Mouse (Mus musculus): ENCODE results near the gene Gm21974.
"Not testable (repeated sequence)": the region's sequence is repeated elsewhere in the genome, so short reads cannot be mapped to it uniquely, and the experiment has no call there.

Gene Gm21974

DNA sequence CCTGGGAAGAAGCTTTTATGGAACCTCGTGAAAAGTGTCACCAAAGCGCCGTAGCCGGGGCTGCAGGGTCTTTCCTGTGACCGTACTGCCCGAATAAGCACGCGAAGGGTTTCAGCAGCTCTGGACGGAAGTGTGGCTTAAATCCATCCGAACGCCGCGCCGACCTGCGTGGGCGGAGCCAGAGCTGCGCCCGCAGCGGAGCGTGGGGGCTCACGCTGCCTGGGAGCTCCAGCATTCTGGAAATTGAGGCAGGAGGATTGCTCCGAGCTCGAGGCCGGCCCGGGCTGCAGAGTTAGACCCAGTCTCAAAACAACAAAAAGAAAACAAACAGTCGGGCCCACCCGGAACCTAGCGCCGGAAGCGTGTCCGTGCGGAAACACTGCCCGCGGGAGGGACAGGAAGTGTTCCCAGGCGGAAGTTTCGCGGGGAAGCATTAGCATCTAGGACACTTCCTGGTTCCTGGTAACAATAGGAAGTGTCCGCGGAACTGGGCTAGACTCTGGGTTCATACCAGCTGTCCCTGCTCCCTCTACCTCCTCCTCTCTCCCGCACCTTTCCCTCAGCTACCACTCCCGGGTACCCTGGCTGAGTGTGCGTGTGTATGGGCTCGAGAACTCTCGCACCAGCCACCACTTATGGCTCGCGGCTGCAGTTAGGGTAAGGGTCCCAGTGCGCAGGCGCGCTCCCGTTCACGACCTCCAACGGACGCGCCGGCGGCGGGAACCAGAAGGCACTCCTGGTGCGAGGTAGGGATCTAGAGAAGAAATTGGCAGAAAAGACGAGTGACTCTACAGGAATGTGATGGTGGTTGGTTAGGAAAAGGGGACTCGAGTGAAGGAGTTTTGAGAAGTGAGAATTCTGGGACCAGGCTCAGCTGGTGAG, 18.5 kb downstream of the Gm21974 start, which contains the start of gene Zfp668:
TSS of gene Zfp668 (minus strand) at position 362 of the 882 bp plus-strand sequence.
- peak; percentile 92 for DNase-seq (ENCODE audit: low read depth, low spot score)

DNA sequence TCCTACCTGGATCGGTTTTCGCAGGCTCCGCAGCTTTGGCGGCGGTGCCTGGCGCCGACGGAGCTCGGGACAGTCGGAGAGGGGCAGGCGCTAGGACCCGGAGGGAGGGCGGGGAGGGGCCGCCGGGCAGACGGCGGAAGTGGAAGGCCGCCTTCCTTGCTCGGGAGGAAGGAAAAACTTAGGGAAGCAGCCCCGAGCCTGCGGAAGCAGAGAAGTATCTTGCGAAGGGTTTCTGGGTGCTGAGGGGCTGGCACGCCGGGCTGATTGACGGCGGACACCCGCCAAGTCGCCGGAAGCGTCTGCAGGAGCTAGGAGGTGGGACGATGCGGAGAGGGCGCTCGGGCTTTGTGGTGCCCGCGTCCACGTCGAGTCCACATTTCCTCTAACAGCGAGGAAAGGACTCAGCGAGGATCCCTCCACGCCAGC, 19.2 kb downstream of the Gm21974 start, which contains the start of gene Zfp646:
TSS of gene Zfp646 (plus strand) at position 181 of the 426 bp plus-strand sequence.
- DNase-seq (ENCODE audit: low read depth, low spot score) = peak; percentile 69

DNA sequence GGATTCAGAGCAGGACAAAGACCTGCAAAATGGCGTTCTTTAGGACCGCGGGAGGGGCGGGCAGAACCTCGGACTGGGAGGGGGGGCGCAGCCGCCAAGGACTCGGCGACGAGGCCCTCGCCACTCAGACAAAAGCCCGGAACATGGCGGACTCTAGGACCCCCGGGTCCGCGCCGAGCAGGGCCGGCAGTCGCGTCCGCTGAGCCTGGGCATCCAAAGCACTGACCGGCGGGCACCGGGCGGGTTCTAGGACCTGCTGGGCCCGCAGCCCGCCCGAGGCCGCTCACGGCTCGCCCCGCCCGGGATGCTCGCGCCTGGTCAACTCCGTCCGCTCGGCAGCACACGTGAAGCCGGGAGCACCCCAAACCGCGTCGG, 19.6 kb downstream of the Gm21974 start:
- peak; percentile 64 for DNase-seq (ENCODE audit: low read depth, low spot score)

DNA sequence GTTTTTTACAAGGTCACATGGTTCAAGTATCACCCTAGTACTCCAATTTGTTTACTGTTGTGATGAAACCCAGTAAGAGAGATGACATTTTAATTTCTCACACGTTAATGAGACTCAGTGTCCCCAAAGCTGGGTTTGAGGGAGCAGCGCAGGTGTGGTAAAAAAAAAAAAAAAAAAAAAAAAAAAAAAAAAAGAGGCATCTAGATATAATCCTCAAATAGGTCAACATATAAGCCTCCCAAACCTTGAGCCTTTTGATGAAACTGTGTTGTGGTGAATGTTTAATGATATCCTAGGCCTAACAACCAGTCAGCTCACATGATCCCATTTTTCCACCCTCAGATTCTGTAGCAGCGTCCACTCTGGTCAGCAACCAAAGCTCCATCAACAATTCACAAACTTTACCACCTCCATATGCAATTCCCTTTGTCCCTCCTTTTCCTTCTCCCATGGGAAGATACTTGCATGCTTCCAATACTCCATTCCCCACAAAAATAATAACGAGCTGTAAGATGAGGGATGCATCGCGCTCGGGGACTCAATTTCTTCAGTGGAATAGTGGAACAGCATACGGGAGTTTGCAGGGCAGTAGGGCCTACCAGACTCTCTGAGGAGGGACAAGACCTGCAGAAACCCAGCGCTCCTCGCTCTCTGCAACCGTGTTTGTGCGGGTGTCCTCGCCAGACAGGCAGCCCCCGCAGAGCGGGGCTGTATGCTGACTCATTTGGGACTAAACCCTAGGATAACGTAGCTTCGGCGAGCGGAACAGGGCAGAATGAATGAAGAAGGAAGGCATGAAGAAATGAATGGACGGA, 20.2 kb downstream of the Gm21974 start:
- no peak for DNase-seq (ENCODE audit: low read depth, low spot score)

DNA sequence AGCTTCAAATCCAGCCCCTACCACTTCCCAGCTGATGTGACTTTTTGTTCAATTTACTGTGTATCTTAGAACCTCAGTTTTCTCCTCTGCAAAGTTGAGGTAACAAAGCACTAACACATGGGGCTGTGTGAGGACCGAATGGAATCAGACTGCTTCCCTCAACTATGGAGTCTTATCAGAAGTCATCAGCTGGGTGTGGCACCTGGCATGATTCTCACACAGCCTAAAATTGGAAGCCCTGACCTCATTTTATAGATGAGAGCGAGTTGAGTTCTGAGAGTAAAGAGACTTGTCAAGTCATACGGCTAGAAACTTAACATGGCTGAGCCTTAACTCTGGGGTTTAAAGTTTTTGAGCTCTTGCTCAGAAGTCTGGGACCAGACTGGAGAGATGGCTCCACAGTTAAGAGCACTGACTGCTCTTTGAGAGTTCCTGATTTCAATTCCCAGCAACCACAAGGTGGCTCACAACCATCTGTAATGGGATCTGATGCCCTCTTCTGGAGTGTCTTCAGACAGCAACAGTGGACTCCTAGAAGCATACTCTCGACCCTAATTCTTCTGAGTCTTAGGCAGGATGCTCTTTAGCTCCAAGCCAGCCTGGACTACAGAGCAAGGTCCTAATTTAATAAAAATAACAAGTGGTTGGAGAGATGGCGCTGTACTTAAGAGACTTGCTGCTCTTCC, 25.0 kb downstream of the Gm21974 start:
- DNase-seq (ENCODE audit: low read depth, low spot score) = no peak

DNA sequence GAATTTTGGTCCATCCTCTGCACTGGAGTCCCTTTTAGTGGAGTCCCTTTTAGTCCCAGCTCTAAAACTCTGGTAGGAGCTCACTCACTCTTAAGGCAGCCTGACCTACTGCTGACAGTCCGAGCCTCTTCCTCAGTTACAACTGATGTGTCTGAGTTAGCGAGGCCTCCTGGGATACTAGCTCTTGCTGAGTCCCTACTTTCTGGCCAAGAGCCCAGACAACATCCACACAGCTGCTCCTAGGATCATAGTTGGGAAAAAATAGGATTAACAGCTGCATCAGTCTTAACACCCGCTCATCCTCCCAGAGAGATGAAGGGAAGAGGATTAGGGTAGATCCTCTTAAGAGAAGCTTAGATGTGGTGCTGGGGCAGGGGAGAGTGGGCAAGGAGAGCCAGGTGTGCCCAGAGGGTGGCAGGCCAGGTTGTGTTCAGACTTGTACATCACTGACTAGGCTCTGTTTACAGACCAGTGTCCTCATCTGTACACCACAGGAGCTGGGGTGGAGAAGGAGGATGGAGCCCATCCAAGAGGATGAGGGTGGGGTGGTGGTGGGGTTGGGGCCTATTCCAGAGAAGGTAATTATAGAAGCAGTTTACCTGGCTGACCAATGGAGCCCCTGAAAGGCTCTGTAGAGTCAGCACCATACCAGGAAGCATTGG, 26.0 kb downstream of the Gm21974 start:
- peak; percentile 77 for DNase-seq (ENCODE audit: low read depth, low spot score)

DNA sequence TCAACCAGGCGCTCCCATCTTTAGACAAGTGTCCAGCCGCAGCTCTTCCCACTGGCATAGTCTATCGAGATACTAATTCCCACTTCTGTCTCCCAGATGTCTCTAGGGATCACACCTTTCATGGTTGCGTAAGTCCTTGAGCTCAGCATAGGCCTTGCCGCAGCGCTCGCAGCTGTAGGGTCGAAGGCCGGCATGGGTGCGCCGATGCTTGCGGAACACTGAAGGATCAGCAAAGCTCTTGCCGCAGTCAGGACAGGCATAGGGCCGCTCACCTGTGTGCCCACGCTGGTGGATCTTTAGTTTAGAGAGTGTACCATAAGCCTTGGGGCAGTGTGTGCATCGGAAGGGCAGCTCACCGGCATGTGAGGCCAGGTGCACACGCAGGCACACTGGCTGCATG, 27.6 kb downstream of the Gm21974 start:
- no peak for DNase-seq (ENCODE audit: low read depth, low spot score)

DNA sequence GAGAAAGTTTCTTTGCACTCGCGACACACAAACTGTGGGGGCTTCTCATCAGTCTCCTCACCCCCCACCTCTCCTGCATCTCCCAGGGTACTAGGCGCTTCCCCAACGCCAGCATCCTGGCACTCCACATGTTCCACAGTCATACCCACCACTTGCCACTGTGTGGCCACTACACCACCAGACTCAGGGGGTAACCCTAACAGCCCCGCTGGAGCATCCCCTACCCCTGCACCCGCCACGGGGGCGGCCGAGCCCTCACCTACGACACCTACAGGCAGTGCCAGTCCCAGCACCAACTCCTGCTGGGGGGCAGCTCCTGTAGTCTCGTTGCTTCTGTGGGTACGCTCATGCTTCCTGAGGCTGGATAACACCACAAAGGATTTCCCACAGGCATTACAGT, 28.8 kb downstream of the Gm21974 start:
- DNase-seq (ENCODE audit: low read depth, low spot score) = no peak

DNA sequence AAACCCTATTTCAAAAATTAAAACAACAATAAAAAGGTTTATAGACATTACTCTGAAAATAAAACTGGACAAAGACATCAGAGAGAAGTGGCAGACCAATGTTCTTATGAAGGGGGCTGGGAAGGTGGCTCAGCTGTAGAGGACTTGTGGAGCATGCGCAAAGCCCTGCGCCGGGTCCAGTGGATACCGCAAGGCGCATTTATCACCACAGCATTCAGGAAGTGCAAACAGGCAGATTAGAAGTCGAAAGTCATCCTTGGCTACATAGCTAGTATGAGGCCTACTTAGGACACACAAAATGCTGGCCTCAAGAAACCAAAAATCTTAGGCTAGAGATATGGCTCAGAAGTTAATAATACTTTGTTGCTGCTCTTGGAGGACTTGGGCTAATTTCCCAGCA, 37.0 kb downstream of the Gm21974 start:
- no peak for DNase-seq (ENCODE audit: low read depth, low spot score)

DNA sequence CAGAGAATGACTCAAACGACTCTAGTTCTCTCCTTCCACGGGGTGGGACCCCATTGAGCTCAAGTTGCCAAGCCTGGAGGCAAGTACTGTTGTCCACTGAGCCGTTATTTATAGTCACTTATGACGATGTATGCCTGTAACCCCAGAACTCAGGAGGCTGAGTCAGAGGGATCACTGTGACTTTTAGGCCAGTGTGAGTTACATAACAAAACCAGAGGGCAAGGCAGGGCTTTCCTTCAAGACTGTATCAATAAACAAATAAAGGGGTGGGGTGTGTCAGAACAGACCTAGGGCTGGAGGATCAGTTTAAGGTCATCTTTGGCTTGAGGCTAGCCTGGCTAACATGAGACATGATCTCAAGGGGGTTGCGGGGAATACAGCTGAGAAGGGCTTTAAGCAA, 44.3 kb downstream of the Gm21974 start:
- no peak for DNase-seq (ENCODE audit: low read depth, low spot score)

DNA sequence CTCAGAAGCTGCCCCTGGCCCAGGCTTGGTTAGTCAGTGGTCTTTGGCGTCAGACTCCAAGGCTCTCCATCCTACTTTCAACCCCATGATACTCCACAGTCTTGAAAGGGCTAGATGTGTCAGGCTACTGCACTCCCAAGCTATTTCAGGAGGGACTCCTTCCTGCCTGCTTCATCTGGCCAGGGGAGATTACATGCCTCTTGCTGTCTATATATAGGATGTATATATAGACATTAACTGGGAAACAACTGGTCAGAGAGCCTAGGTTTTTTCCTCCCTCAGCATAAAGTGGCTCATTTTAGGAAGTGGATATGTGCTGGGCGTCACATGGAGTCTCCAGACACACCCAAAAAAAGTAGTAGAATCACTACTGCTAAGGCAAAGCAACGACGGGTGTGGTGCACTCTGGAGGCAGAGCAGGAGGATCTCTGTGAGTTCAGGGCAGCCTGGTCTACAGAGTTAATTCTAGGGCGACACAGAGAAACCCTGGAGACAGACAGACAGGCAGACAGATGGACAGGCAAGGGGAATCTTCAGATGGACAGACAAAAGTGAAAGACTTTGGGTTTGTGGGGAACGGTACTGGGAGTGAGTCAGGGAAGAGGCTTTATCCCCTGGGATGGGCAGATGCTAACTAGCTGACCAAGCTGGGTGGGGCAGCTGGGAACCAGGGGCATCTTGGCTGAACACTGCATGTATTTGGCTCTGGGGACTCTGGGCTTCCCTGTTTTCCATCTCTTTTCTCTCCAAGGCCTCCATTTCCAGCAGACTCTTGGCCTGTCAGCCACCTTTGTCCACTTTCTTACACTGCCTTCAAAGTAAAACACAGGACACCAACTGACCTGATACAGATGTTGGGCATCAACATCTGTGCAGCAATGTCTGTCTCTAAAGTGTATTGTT, 45.0 kb downstream of the Gm21974 start:
- DNase-seq (ENCODE audit: low read depth, low spot score) = no peak

DNA sequence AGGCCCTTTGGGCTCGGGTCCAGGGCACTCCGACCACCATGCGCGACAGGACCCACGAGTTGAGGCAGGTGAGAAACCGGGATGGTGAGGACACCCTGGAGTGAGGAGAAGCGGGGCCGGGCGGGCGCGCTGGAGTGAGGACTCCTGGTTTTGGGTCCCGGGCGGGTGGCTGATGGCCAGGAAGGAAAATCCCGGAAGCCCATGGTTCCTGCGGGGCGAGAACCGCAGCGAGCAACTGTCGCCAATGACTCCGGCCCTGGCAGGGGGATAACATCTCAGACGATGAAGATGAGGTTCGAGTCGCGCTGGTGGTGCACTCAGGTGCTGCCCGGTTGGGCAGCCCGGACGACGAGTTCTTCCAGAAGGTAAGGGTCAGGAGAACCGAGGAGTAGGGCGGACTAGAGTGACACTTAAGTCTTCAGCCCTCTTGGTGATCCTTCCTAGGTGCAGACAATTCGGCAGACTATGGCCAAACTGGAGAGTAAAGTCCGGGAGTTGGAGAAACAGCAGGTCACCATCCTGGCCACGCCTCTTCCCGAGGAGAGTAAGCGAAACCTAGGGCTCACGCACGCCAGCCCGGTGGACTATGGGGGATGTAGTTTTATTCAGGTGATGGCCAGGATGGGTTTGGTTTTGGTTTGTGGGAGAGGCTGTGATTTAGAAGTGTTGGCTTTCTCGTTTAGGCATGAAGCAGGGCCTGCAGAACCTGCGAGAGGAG, 53.1 kb downstream of the Gm21974 start:
- DNase-seq (ENCODE audit: low read depth, low spot score) = peak; percentile 54

DNA sequence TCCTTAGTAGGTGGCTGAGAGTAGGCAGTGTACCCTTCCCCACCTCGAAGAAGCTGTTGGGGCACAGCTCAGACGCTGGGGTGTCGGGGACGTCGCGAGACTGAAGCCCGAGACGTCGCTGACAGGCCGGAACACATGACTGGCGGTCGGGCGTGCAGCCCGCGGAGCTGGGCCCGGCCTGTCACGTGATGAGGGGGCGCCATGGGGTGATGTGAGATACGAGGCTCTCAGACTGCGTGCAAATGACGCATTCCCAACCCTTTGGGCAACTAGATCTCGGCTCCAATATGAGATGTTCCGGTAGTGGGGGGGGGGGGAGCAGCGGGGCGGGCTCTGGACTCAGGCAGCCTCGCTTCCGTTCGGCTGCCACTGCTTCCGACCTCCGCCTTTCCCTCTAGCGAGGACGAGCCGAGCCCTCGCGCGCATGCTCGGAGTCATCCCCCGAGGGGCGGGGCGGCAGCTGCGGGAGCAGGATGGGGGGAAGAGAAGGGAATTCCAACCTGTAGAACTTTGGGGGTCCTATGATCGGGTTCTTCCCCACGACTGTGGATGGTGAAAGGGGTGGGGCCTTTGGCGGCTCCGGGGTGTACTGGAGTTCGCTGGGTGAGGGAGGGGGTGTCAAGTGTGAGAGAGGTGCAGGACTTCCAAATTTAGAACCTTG, 53.8 kb downstream of the Gm21974 start:
- peak; percentile 74 for DNase-seq (ENCODE audit: low read depth, low spot score)

DNA sequence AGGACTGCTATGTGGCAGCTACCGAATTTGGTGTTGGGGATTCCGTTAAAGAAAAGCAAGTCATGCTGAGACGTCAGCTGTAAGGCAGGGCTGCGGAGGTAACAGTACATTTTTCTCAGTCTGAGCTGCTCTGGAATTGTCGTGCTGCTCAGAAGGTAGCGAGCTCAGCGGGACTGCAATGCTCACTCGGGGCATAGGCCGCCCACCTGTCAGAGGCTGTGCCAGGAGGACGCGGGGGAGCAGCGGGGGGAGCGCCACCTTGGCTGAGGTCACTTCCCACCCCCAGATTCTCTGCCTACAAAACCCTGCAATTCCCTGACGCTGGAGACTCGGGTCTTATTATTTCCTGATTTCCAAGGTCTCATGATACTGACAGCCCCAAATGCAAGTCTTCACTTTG, 54.4 kb downstream of the Gm21974 start:
- DNase-seq (ENCODE audit: low read depth, low spot score) = no peak

DNA sequence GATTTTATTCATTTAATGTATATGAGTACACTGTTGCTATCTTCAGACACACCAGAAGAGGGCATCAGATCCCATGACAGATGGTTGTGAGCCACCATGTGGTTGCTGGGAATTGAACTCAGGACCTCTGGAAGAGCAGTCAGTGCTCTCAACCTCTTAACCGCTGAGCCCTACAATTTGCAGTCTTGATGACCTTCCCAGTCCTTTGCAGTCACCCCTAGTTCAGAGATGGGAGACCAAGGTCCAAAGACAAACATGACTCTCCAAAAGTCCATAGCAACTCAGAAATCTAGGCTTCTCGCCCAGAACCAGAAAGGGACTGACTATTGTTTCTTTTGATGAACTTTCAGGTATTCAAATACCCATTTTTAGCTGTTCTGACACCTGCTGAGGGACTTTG, 55.2 kb downstream of the Gm21974 start:
- not testable (repeated sequence) for DNase-seq (ENCODE audit: low read depth, low spot score)

DNA sequence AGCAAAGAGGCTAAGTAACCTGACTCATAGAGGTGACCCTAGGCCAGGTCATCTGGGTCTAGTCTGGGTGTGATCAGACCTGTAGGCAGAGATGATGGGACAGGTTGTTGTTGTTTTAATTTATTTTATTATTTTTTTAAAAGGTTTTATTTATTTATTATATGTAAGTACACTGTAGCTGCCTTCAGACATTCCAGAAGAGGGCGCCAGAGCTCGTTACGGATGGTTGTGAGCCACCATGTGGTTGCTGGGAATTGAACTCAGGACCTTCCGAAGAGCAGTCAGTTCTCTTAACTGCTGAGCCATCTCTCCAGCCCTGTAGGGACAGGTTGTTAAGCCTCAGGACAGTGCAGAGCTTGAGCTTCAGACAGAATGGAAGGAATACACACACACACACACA, 57.4 kb downstream of the Gm21974 start:
- DNase-seq (ENCODE audit: low read depth, low spot score) = not testable (repeated sequence)

DNA sequence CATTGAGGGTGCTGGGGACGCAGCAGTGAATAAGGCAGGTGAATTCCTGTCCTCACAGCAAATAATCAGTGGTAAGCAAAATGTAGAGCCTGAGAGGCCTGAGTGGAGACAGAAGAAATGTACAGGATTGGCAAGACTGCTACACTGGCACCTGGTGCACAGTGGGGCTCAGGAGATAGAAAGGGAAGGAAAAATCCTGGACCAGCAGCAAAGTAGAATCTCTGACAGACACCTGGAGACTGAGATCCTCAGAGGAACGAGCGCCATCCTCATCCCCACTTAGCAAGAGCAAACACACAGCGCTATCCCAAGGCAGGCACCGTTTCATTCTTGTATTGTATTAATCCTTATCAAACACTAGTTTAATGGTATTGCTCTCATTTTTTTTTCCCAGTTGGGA, 57.8 kb downstream of the Gm21974 start:
- DNase-seq (ENCODE audit: low read depth, low spot score) = no peak
